Mouse (Mus musculus) embryonic facial prominence, embryonic 15.5 days (tissue): ENCODE results near the gene Phpt1. TPM values are rescaled to one million over a fixed set of nuclear protein-coding genes. Genes with fewer than 3 reads are reported as not detected.

Experiments used
- ATAC-seq: fragments of 200-750 bp; cut with Nextera tagmentation; 2 replicates; pipeline ENCODE4 v1.8.0; 2017; ENCODE audit warnings: low read depth, moderate TSS enrichment; ENCODE audit not compliant: insufficient number of reproducible peaks, low FRiP score, low TSS enrichment
- H3K27ac ChIP-seq: fragments of 300-500 bp; sonication (generic); replicated peaks from 2 replicates; pipeline ENCODE4 v1.5.1; 2015; ENCODE audit warnings: mild to moderate bottlenecking, inconsistent platforms
- H3K27me3 ChIP-seq: fragments of 300-500 bp; sonication (generic); 2 replicates; pipeline ENCODE4 v1.6.1; 2015; ENCODE audit warnings: inconsistent platforms
- H3K36me3 ChIP-seq: fragments of 300-500 bp; sonication (generic); 2 replicates; pipeline ENCODE4 v1.6.1; 2015; ENCODE audit warnings: mild to moderate bottlenecking, inconsistent platforms
- H3K4me1 ChIP-seq: fragments of 300-500 bp; sonication (generic); 2 replicates; pipeline ENCODE4 v1.6.1; 2015; ENCODE audit warnings: inconsistent platforms
- H3K4me2 ChIP-seq: fragments of 300-500 bp; sonication (generic); replicated peaks from 2 replicates; pipeline ENCODE4 v1.6.1; 2015; ENCODE audit warnings: mild to moderate bottlenecking, inconsistent platforms
- H3K4me3 ChIP-seq: fragments of 300-500 bp; sonication (generic); replicated peaks from 2 replicates; pipeline ENCODE4 v1.5.1; 2015; ENCODE audit warnings: mild to moderate bottlenecking, inconsistent platforms
- H3K9ac ChIP-seq: fragments of 300-500 bp; sonication (generic); 2 replicates; pipeline ENCODE4 v1.6.1; 2015; ENCODE audit warnings: inconsistent platforms
- H3K9me3 ChIP-seq: fragments of 300-500 bp; sonication (generic); replicated peaks from 2 replicates; pipeline ENCODE4 v1.6.1; 2016; ENCODE audit warnings: inconsistent platforms
- WGBS: fragments of 180-500 bp; shearing (Covaris S2); methylation state at CpG from one replicate; pipeline ENCODE4 v1.1.7; 2015; 5-methylcytosine and 5-hydroxymethylcytosine counted together
- polyA plus RNA-seq: library from polyadenylated mRNA; unstranded; fragments of >200 nt; fragmentation: Nextera tagmentation; extraction: Ambion mirVana; gene quantifications from 2 replicates; pipeline ENCODE4 v1.2.1, GENCODE M21; 2015

Phpt1 gene
- 147 and 157 TPM in 2 replicates for polyA plus RNA-seq

DNA sequence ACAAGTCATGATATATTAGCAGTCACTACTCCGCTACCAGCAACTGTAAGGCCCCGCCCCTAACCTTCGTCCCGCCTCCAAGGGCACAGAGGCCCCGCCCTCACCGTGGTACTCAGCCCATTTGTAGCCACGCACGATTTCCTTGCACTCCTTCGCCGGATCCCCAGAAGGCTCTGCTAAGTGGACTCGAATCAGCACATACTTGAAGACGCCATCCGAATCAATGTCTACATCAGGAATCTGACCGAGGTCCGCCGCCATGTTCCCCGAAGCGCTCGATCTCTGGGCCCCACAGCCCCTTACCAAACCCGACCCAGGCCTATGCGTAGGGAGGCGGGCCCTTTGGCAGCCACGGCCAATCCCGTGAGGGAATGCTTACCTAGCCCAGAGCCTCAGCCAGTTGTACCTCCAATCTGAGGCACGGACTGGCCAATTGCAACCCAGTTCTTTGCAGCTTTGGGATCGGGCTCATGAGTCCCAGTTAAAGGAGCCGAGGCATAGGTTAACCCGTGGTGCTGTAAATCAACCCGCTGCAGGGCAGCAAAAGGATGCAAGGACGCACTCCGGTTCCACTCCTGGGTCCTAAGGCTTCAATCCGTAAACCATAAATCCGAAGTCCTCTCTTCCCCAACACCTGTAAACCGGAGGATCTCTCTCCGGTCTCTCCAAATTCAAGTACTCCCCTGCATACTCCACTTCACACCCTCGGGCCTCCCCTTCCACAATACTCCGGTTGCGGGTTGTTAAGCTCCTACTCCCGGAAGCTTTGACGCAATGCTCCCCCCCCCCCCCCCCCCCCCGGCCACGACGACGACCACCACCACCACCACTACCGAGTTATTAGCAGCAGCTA lies at the start of gene Phpt1, which contains the start of gene Mamdc4:
Gene Phpt1, minus strand, starts transcription at position 646 of the 853 bp plus-strand sequence.
Gene Mamdc4, minus strand, starts transcription at position 267 of the 853 bp plus-strand sequence.
- Histone ChIP-seq H3K4me1 (peaks cover 54% of the 10 kb centered on the region), H3K9me3 (no peaks in the 10 kb centered on the region), H3K4me3 (peak within 1 kb of the TSS; percentile 63), H3K36me3 (peaks cover 8% of the 10 kb centered on the region), H3K27me3 (peaks cover 40% of the 10 kb centered on the region), H3K9ac (peak within 1 kb of the TSS; percentile 50), H3K27ac (peak within 1 kb of the TSS; percentile 95), H3K4me2 (peak within 1 kb of the TSS; percentile 90)
- WGBS: under 1% methylated on average over 45 of the region's 45 CpGs
- peak; percentile 98 for ATAC-seq

- Histone ChIP-seq H3K9ac (peak within 1 kb of the TSS; percentile 35; the same call in 1 of the 2 replicates), H3K4me3 (peak within 1 kb of the TSS; percentile 53), H3K9me3 (no peaks in the 10 kb centered on the region), H3K36me3 (no peaks in the 10 kb centered on the region), H3K4me1 (peaks cover 22% of the 10 kb centered on the region), H3K27ac (peak within 1 kb of the TSS; percentile 71), H3K27me3 (peaks cover 16% of the 10 kb centered on the region), H3K4me2 (peak within 1 kb of the TSS; percentile 83)
- 5% methylated on average over 34 of the region's 34 CpGs for WGBS
- ATAC-seq: peak; percentile 84
These were observed 46.5 kb upstream of the Phpt1 start, which contains the start of gene Tmem141 for GRCm38 (mm10) chr2:25621229-25622200. TSS of gene Tmem141 (minus strand) at chr2:25622005.

GRCm38 (mm10) chr2:25620852-25621228 lies 45.8 kb upstream of the Phpt1 start:
- Histone ChIP-seq H3K27ac (peak overlapping the region; percentile 71; the same call in 1 of the 2 replicates), H3K9ac (no peak overlapping the region), H3K4me2 (peak overlapping the region; percentile 83), H3K9me3 (no peaks in the 10 kb centered on the region), H3K4me3 (peak overlapping the region; percentile 53; the same call in 1 of the 2 replicates), H3K27me3 (peaks cover 23% of the 10 kb centered on the region), H3K4me1 (peaks cover 29% of the 10 kb centered on the region), H3K36me3 (no peaks in the 10 kb centered on the region)
- ATAC-seq: no peak
- WGBS: 70% methylated on average over 4 of the region's 4 CpGs

DNA sequence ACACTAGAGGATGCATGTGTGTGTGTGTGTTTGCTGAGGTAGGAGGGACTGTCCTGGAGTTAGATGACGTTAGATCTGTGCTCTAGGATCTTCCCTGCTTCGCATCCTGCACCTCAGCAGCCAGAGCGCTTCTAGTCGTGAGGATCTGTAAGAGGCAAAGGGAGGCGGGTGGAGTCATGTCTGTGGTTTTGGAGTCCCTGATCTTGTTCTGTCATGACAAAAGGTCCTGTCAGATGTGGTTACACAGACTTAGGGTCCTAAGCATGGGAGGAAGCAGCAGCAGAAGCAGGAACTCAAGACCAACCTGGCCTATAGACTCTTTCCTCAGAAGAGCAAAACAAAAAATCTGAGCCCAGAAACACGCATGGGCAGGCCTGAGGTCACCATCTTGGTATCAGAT lies 45.4 kb upstream of the Phpt1 start:
- Histone ChIP-seq H3K9me3 (no peaks in the 10 kb centered on the region), H3K4me1 (peaks cover 31% of the 10 kb centered on the region), H3K9ac (no peak overlapping the region), H3K4me2 (no peak overlapping the region; the same call in 1 of the 2 replicates), H3K27me3 (peaks cover 27% of the 10 kb centered on the region), H3K36me3 (no peaks in the 10 kb centered on the region), H3K4me3 (no peak overlapping the region), H3K27ac (0 out of 2 replicates have a peak overlapping the region, but pooled peaks have one; percentile 71)
- ATAC-seq: no peak
- 55% methylated on average over 6 of the region's 6 CpGs for WGBS

DNA sequence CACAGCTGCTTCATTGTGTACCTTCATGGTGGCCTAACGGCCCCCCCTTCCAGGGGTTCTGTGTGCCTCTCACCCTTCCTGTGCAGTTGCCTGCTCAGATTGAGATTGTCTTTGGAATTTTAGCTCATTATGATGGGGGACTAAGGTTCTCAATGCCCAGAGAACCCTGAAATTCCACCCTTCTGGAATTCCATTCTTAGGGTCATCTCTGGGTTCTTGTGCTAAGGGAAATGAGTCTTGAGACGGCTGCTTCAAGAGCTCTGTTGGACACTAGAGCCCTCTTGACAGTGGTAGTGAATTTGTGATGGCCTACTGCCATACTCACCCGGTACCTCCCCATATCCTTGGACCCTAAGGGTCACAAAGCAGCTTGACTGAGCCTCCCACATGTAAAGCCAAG lies 42.6 kb upstream of the Phpt1 start, which contains the start of gene Ccdc183:
Gene Ccdc183, minus strand, starts transcription at position 101 of the 400 bp plus-strand sequence.
- H3K9ac ChIP-seq: no peak within 1 kb of the TSS
- no peak within 1 kb of the TSS for H3K27ac ChIP-seq
- no peaks in the 10 kb centered on the region for H3K36me3 ChIP-seq
- peak within 1 kb of the TSS; percentile 42; the same call in 1 of the 2 replicates for H3K4me2 ChIP-seq
- peaks cover 31% of the 10 kb centered on the region for H3K4me1 ChIP-seq
- no peak for ATAC-seq
- H3K9me3 ChIP-seq: no peaks in the 10 kb centered on the region
- H3K27me3 ChIP-seq: peaks cover 38% of the 10 kb centered on the region
- no peak within 1 kb of the TSS for H3K4me3 ChIP-seq
- WGBS: 73% methylated on average over 3 of the region's 3 CpGs

GRCm38 (mm10) chr2:25616398-25616797 lies 41.4 kb upstream of the Phpt1 start:
- Histone ChIP-seq H3K36me3 (no peaks in the 10 kb centered on the region), H3K4me3 (peak overlapping the region; percentile 11; the same call in 1 of the 2 replicates), H3K27me3 (peaks cover 38% of the 10 kb centered on the region), H3K4me2 (peak overlapping the region; percentile 42), H3K27ac (no peak overlapping the region), H3K9me3 (no peaks in the 10 kb centered on the region), H3K9ac (no peak overlapping the region), H3K4me1 (peaks cover 21% of the 10 kb centered on the region)
- 15% methylated on average over 22 of the region's 22 CpGs for WGBS
- no peak for ATAC-seq

GRCm38 (mm10) chr2:25608671-25609070 lies 33.6 kb upstream of the Phpt1 start:
- Histone ChIP-seq H3K9me3 (no peaks in the 10 kb centered on the region), H3K4me1 (peaks cover 18% of the 10 kb centered on the region), H3K27me3 (no peaks in the 10 kb centered on the region), H3K36me3 (no peaks in the 10 kb centered on the region), H3K27ac (peak overlapping the region; percentile 97), H3K9ac (peak overlapping the region; percentile 98; the same call in 1 of the 2 replicates), H3K4me3 (peak overlapping the region; percentile 100), H3K4me2 (peak overlapping the region; percentile 62)
- 61% methylated on average over 10 of the region's 10 CpGs for WGBS
- ATAC-seq: peak; percentile 11; the same call in 1 of the 2 replicates

DNA sequence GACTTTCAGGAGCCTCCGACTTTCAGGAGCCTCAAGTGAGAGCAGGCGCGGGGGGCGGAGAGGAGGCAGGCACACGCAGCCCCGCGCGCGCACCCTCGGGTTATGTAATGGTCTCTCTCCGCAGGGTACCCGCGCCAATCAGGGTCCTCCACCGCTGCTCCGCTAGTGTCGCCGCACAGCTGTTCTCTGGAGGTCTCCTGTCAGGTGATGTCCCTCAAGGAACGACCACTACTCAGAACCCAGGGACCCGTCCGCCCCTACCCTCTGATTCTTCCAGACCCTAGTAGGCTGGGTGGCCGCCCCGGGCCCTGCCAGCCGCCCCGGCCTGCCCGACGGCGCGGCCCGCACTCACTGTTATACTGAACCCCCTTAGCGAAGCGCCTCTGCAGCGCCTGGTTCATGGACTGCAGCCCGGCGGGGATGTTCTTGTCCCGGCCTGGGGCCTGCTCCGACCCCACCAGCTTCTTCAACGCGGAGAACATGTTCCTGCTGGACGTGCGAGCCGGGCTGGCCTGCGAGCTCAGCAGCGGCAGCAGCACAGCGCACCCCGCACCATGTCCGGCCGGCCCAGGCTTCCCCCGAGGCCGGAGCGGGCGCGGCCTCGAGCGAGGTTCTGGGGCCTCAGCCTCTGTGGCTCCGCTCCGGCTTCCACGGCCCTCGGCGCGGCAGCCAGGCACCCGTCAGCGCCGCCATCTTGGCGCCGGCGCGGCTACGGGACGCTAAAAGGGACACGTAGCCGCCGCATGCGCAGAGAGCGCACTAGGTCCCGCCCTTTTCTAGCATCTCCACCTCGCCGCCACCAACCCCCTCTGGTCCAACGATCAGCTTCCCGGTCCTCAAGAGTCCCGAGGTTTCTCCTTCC lies 33.0 kb upstream of the Phpt1 start, which contains the start of gene Rabl6:
Gene Rabl6, minus strand, starts transcription at position 761 of the 862 bp plus-strand sequence.
- peaks cover 18% of the 10 kb centered on the region for H3K4me1 ChIP-seq
- peak; percentile 88 for ATAC-seq
- peak within 1 kb of the TSS; percentile 98 for H3K9ac ChIP-seq
- peak within 1 kb of the TSS; percentile 62 for H3K4me2 ChIP-seq
- under 1% methylated on average over 80 of the region's 80 CpGs for WGBS
- H3K4me3 ChIP-seq: peak within 1 kb of the TSS; percentile 100
- no peaks in the 10 kb centered on the region for H3K9me3 ChIP-seq
- H3K27ac ChIP-seq: peak within 1 kb of the TSS; percentile 97
- H3K27me3 ChIP-seq: no peaks in the 10 kb centered on the region
- peaks cover 4% of the 10 kb centered on the region; the same call in 1 of the 2 replicates for H3K36me3 ChIP-seq

DNA sequence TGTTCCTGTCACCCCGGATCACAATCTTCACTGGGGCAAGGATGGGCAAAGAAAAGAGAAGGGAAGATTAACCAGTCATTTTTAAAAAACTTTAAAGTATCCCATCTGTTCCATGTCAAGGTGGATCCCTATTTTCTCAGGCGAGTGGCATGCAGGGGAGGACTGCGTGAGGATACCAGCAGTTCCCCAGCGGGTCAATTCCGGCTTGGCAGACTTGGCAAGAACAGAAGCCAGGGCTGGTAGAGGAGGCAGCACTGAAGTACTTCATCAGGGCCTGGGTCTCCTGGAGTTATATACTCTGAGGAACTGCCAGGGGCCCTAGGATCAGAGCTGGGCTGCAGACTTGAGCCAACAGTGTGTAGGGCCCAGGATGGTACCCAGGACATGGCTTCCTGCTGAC lies 27.5 kb upstream of the Phpt1 start:
- WGBS: 92% methylated on average over 5 of the region's 5 CpGs
- H3K9me3 ChIP-seq: no peaks in the 10 kb centered on the region
- peaks cover 58% of the 10 kb centered on the region for H3K36me3 ChIP-seq
- H3K27ac ChIP-seq: no peak overlapping the region
- no peaks in the 10 kb centered on the region for H3K27me3 ChIP-seq
- no peak overlapping the region for H3K9ac ChIP-seq
- ATAC-seq: no peak
- H3K4me1 ChIP-seq: peaks cover 13% of the 10 kb centered on the region
- no peak overlapping the region for H3K4me3 ChIP-seq
- H3K4me2 ChIP-seq: no peak overlapping the region

DNA sequence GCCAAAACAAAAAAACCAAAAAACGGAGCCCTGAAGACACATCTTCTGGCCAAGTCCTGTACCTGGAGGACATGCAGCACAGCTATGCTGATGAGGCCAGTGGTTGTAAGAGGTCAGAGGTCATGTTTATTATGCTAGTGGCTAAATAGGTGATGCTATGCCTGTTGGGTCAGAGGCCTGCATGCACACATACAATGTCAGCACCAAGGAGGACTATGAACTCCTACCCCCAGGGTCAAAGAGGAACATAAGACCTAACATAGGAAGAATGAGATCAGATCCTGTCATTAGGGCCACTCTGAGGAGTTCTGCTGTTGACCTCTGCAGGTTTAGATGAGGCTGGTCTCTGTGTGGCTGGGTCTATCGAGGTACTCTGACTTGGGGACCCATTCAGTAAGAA lies 25.0 kb upstream of the Phpt1 start:
- WGBS: 93% methylated on average over 2 of the region's 2 CpGs
- H3K4me1 ChIP-seq: no peaks in the 10 kb centered on the region
- H3K4me2 ChIP-seq: no peak overlapping the region
- no peaks in the 10 kb centered on the region for H3K27me3 ChIP-seq
- no peaks in the 10 kb centered on the region for H3K9me3 ChIP-seq
- no peak overlapping the region for H3K27ac ChIP-seq
- no peak for ATAC-seq
- no peak overlapping the region for H3K9ac ChIP-seq
- peaks cover 83% of the 10 kb centered on the region for H3K36me3 ChIP-seq
- H3K4me3 ChIP-seq: no peak overlapping the region
